17 mouse cellular contexts compared by ENCODE assay signal in genomic region chr7:128633156-128633555, GRCm38 (mm10). TPM values are rescaled to one million over a fixed set of nuclear protein-coding genes. Genes with fewer than 3 reads are reported as not detected.
DNase-seq lines count a peak whose midpoint lies in the region; ATAC-seq and TF ChIP-seq lines count a peak whose summit lies in the region.
"Had no signal": no experiment of that assay in that cellular context is flagged by ENCODE, and none has a peak within 500 bp of the region (broad histone marks: within the 10 kb centered on the region; RNA-seq: fewer than 3 reads in every experiment).

No protein-coding gene starts in this region.

- peaks cover 31% of the 10 kb centered on the region for H3K4me1 ChIP-seq in G1E (ENCODE audit: insufficient read depth, low read depth, low read length)
- H3K4me1 ChIP-seq in neural tube, embryonic 15.5 days = no peaks in the 10 kb centered on the region
- H3K4me1 ChIP-seq: hindbrain, embryonic 13.5 days; limb, embryonic 13.5 days; stomach, embryonic 15.5 days had no signal

- DNase-seq in spleen, adult 18-20 months = peak; percentile 33 to 43
- DNase-seq in spleen, adult 12 weeks (ENCODE audit: low spot score) = no peak
- no peak for DNase-seq in G1E (ENCODE audit: low spot score)
- peak; percentile 28 for DNase-seq in thymus, postnatal 14 days
- no peak for DNase-seq in urinary bladder, postnatal 10 days (ENCODE audit: low spot score)
- no peak for DNase-seq in kidney, adult 18-20 months
- DNase-seq: adrenal gland, postnatal 36 days; embryo, embryonic 11 days; gastrocnemius, postnatal 36 days; liver, postnatal 0 days had no signal

- H3K27me3 ChIP-seq in G1E (ENCODE audit: insufficient read depth, low read length) = no peaks in the 10 kb centered on the region
- no peaks in the 10 kb centered on the region for H3K27me3 ChIP-seq in neural tube, embryonic 15.5 days (replicated peaks)
- H3K27me3 ChIP-seq: hindbrain, embryonic 13.5 days; limb, embryonic 13.5 days; megakaryocyte, embryonic 14.5 days; stomach, embryonic 15.5 days had no signal

- WGBS in neural tube, embryonic 15.5 days = 77% methylated on average over 4 of the region's 4 CpGs

- H3K36me3 ChIP-seq in G1E (replicated peaks) = peaks cover 22% of the 10 kb centered on the region
- H3K36me3 ChIP-seq in neural tube, embryonic 15.5 days = 0 out of 2 replicates have a peak, but pooled peaks cover 5% of the 10 kb centered on the region
- H3K36me3 ChIP-seq: hindbrain, embryonic 13.5 days; stomach, embryonic 15.5 days had no signal

- no peak overlapping the region for H3K4me3 ChIP-seq in G1E (ENCODE audit: low read depth, low read length)
- H3K4me3 ChIP-seq in neural tube, embryonic 15.5 days (replicated peaks) = no peak overlapping the region
- H3K4me3 ChIP-seq: hindbrain, embryonic 13.5 days; limb, embryonic 13.5 days; megakaryocyte, embryonic 14.5 days; stomach, embryonic 15.5 days had no signal

- no peak overlapping the region for H3K4me2 ChIP-seq in neural tube, embryonic 15.5 days
- H3K4me2 ChIP-seq: hindbrain, embryonic 13.5 days; limb, embryonic 13.5 days; stomach, embryonic 15.5 days had no signal

- H3K9ac ChIP-seq in neural tube, embryonic 15.5 days (replicated peaks) = no peak overlapping the region
- H3K9ac ChIP-seq: hindbrain, embryonic 13.5 days; limb, embryonic 13.5 days; liver, postnatal 0 days; stomach, embryonic 15.5 days had no signal

- peak; percentile 22; the same call in 1 of the 2 replicates for ATAC-seq in G1E (ENCODE audit: extremely low read depth, insufficient number of reproducible peaks, low FRiP score, poor library complexity, severe bottlenecking)
- ATAC-seq in megakaryocyte, adult 5-6 weeks (ENCODE audit: poor library complexity, severe bottlenecking) = peak; percentile 94
- no peak for ATAC-seq in neural tube, embryonic 15.5 days (ENCODE audit: low FRiP score)
- ATAC-seq: forebrain, embryonic 14.5 days; liver, postnatal 0 days had no signal

- TF ChIP-seq CTCF in G1E (IDR thresholded peaks at IDR 0.05; ENCODE audit: low read depth, low read length) = no peak

- H3K9me3 ChIP-seq in G1E (replicated peaks) = no peaks in the 10 kb centered on the region
- 0 out of 2 replicates have a peak, but pooled peaks cover 2% of the 10 kb centered on the region for H3K9me3 ChIP-seq in neural tube, embryonic 15.5 days (replicated peaks)
- H3K9me3 ChIP-seq: hindbrain, embryonic 13.5 days; limb, embryonic 13.5 days; megakaryocyte, embryonic 14.5 days; stomach, embryonic 15.5 days had no signal

- H3K27ac ChIP-seq in neural tube, embryonic 15.5 days (replicated peaks) = no peak overlapping the region
- H3K27ac ChIP-seq: hindbrain, embryonic 13.5 days; limb, embryonic 13.5 days; stomach, embryonic 15.5 days had no signal

RNA-seq across cellular contexts. Expression of gene Inpp5f, which starts 22.0 kb away (rescaled TPM):
- total RNA-seq in G1E (2014; fragmentation: Nextera tagmentation) (40.6 and 44.0 TPM in 2 replicates), G1E (2017) (21.4 and 23.8 TPM in 2 replicates)
- polyA plus RNA-seq in G1E (2012) = 5.6 and 7.6 TPM in 2 replicates
- 36.6 and 44.5 TPM in 2 replicates for total RNA-seq in megakaryocyte, adult 5-6 weeks (2015)
- total RNA-seq in megakaryocyte, adult 5-6 weeks (2017) = 37.3 and 38.9 TPM in 2 replicates
- polyA plus RNA-seq in neural tube, embryonic 15.5 days (2015; fragmentation: Nextera tagmentation; extraction: Ambion mirVana) = 398 and 441 TPM in 2 replicates

Comparison
In these comparisons a context has a peak if more than half of its experiments do, and no peak if none do; other contexts are left out.
1. DNase-seq: peak in spleen, adult 18-20 months (2 of 2) and thymus, postnatal 14 days (single experiment); none in spleen, adult 12 weeks (single experiment), G1E (single experiment), urinary bladder, postnatal 10 days (single experiment) and kidney, adult 18-20 months (single experiment).